Mouse (Mus musculus) leukemia stem cell, adult 10-12 weeks (primary cell): Measurements from ENCODE around the gene Utp11. TPM values are rescaled to one million over a fixed set of nuclear protein-coding genes. Genes with fewer than 3 reads are reported as not detected.

Experiments used
- polyA plus RNA-seq: library from polyadenylated mRNA; stranded (reverse); fragments of >175 nt; gene quantifications from 2 replicates; pipeline ENCODE4 v1.2.3, GENCODE M21; 2012; ENCODE audit warnings: low replicate concordance

Gene Utp11
- polyA plus RNA-seq, result 2.0 and 5.7 TPM in 2 replicates

DNA sequence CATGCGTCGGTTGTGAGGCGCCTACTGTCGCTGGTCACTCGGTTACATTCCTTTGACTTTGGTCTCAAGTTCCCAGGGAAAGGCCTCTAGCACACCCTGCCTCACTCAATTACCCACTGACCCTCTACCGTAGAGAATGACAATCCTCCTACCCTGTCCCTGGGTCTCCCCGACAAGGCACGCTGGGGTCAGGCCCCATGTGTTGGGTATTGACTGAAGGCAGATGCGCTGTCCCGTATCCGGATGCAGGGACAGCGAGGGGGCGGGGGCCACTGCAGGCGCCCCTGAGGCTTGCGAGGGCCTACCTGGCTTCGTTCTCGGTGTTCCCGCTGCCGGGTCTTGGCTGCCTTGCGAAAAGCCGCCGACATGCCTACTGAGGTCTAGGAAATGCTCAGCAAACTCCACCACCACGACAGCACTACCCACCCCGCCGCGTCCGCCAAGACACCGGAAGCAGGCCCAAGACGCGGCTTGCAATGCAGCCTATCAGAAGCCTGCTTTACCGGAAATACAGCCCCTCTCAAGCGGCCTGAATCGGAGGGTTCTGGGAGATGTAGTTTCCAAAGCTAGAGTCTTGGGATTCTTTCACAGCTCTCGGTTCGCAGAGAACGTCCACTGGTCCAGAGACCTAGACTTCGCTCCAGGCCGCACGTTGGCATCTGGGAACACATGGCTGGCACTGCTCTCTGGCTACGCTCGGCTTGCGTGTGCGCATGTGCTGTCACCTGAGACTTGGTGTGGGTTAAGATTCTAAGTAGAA lies at the start of gene Utp11:
Utp11 (minus strand) TSS at position 466 of the 760 bp plus-strand sequence.

DNA sequence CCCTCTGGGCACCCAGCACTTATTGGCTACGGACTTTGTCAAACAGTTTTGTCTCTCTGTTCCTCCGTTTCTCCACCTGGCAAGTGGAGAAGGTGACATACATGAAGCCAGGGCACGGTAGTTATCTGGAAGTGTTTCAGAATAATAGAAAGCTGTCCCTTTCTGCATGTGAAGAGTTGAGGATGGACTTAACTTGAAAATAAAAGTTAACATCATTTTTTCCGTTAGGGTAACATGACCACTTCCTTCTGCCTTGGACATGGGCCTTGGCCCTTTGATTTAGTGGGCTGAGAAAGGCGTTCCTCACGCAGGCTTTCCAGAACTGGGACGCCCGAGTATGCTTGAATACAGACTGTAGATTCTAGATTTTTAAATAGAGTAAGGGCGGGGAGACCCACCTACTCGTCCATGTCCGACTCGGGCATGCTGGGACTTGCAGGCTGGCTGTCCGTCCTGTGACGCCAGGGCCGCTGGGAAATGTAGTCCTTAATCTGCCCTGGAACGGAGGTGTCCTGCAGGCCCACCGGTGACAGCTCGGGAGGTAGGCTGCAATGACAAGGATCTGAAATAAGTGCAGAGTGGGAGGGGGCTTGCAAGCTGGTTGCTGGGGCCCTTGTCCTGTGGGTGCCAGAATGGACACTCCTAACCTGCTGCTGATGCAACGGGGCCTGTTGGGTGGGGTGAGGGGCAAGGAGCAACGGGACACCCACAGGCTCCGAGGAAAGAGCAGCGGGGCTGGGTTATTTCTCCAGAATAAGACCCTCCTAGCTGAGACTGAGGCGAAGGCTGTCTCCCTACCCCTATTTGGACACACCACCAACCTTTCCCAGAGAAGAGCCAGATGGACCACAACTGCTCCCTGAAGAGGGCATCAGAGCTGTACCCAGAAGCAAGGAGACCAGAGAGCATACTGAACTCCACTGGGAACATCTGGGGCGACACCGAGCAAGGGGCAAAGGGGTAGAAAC lies 48.3 kb upstream of the Utp11 start, which contains the start of gene Inpp5b:
Inpp5b (plus strand) TSS at position 475 of the 968 bp plus-strand sequence.

DNA sequence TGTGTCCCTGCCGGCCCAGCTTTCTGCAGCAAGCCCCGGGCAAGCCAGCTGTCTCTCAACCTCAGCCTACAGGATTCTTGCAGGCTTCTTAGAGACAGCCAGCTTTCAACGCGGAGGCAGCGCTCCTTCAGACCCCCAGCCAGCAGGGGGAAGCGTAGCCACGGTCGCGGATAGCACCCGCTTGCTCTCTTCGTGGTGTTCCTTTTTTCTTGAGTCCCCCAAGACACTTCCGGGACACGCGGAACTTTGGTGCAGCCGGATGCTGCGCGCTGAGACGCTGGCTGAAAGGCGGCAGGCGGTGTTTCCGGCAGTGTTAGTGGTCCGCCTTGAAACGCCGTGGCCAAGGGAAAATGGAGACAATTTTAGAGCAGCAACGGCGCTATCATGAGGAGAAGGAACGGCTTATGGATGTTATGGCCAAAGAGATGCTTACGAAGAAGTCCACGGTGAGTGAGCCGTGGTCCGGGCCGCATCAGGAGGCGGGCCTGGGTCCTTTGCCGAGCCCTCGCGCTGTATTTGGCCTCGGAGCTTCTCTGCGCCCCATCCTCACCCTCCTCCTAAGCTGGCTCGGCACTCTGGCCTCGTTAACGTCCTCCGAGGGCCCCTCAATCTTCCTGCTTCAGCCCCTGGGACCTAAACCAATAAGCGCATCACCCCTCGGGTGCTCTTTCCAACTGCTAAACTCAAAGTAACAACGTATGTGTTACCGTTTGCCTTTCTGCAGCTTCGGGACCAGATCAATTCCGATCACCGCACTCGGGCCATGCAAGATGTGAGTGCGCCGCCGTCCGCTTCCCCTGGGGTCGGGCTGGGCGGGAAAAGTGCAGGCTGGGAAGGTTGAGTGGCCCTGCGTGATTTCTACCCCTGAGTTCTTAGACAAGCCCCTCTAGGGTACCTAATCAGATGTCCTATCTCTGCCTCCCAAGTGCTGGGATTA lies 21.4 kb upstream of the Utp11 start, which contains the start of gene Sf3a3:
Sf3a3 (plus strand) TSS at position 232 of the 937 bp plus-strand sequence.

DNA sequence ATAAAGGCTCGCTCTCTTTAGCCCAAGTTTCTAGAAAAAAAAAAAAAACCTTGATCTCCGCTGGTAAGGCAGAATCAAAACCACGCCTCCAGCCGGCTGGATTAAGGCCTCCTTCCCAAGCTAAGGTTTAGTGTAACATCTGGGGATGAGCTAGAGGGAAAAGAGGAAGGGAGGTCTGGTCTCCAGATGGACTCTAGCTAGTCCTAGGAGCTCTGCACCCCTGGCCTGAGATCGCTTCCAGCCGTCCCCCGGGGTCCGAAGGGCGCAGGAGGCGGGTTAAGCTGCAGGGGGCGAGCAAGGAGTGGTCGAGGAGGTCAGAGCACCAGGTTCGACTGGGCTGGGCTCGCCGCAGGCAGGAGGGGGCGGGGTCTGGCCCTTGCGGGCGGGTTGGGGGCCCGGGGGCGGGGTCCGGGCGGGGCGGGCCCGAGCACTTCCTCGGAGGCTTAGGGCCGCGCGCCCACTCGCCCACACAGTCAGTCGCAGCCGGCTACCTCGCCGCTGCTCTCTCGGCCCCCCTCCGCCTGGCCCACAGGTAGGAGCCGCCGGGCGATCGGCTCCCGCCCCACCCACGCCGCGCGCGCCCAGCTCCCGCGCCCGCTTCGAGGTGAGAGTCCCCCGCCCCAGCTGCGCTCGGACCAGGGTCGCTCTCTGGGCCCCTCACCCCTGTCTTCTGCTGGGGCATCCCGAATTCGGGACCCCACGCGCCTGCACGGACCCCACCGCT lies 7.0 kb upstream of the Utp11 start, which contains the start of gene Fhl3:
Fhl3 (plus strand) TSS at position 454 of the 724 bp plus-strand sequence.

DNA sequence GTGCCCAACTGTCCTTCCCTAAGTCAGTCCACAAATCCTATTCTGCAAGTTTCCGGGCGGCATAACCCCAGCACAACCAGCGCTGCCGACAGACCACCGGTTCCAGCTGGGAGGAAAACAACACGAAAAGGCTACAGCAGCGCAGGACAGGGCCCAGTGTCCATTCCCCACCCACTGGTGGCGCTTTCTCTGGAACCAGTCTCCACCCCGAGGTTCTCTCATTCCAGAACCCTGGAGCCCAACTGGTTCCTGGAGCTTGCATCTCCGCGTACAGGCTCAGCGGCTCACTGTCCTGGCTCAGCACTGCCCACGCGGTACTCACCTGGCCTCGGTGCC lies 36.9 kb downstream of the Utp11 start, which contains the start of gene Pou3f1:
Pou3f1 (plus strand) TSS at position 290 of the 336 bp plus-strand sequence.

Other genes starting within 250 kb of the Utp11 start
- not detected in 2 replicates for gene 3100002H09Rik, start 82.8 kb downstream of the Utp11 start, polyA plus RNA-seq
- gene Pou3f1, start 36.8 kb downstream of the Utp11 start, polyA plus RNA-seq, result 0.07 TPM in 1 of 2 replicates, not detected in the other
- gene Fhl3, start 7.1 kb upstream of the Utp11 start, polyA plus RNA-seq, result 4.7 and 5.2 TPM in 2 replicates
- gene Sf3a3, start 21.2 kb upstream of the Utp11 start, polyA plus RNA-seq, result 12.2 and 18.6 TPM in 2 replicates
- 13.6 and 14.0 TPM in 2 replicates for gene Inpp5b, start 48.2 kb upstream of the Utp11 start, polyA plus RNA-seq
- gene Mtf1, start 108.5 kb upstream of the Utp11 start, polyA plus RNA-seq, result 20.5 and 27.9 TPM in 2 replicates
- 15.5 and 19.7 TPM in 2 replicates for gene Yrdc, start 157.1 kb upstream of the Utp11 start, polyA plus RNA-seq
- 16.5 and 22.6 TPM in 2 replicates for gene 1110065P20Rik, start 157.6 kb upstream of the Utp11 start, polyA plus RNA-seq
- gene Maneal, start 168.6 kb upstream of the Utp11 start, polyA plus RNA-seq, result 0.06 TPM in 2 replicates
- gene Epha10, start 187.3 kb upstream of the Utp11 start, polyA plus RNA-seq, result not detected in 2 replicates
- 1.1 and 4.2 TPM in 2 replicates for gene 9930104L06Rik, start 243.4 kb upstream of the Utp11 start, polyA plus RNA-seq
- gene Cdca8, start 245.7 kb upstream of the Utp11 start, polyA plus RNA-seq, result 99.6 and 162 TPM in 2 replicates